Mouse (Mus musculus) bone marrow, adult 2 months (tissue): ENCODE results near the gene Sufu.

Experiments used
- CTCF ChIP-seq: fragments of 200-500 bp; IDR thresholded peaks from 2 replicates; pipeline ENCODE4 v1.5.1; 2011; ENCODE audit warnings: low read length, control low read depth; ENCODE audit not compliant: control insufficient read depth, insufficient read depth
- POLR2A ChIP-seq: fragments of 200-500 bp; IDR thresholded peaks from 2 replicates; pipeline ENCODE4 v1.6.1; 2011; ENCODE audit warnings: low read depth, mild to moderate bottlenecking, control low read depth, low read length, borderline replicate concordance; ENCODE audit not compliant: control insufficient read depth

- TF ChIP-seq POLR2A: no peak
- TF ChIP-seq CTCF: no peak
These were observed 136.8 kb downstream of the Sufu start for GRCm38 (mm10) chr19:46533525-46533924.
